Mouse (Mus musculus) lung, postnatal 0 days (tissue): ENCODE data around the gene Gpx8. TPM values are rescaled to one million over a fixed set of nuclear protein-coding genes. Genes with fewer than 3 reads are reported as not detected.

ENCODE experiments used
- ATAC-seq: fragments of 200-750 bp; cut with Nextera tagmentation; 2 replicates; pipeline ENCODE4 v1.8.0; 2017; ENCODE audit warnings: moderate library complexity
- DNase-seq: peaks from one replicate; pipeline ENCODE4 v3.0.0-alpha.2; 2016; ENCODE audit warnings: low spot score
- H3K27ac ChIP-seq: fragments of 300-500 bp; sonication (generic); 2 replicates; pipeline ENCODE4 v1.5.1; 2014; ENCODE audit warnings: antibody characterized with exemption, mild to moderate bottlenecking, low read length, mixed read lengths
- H3K27me3 ChIP-seq: fragments of 300-500 bp; sonication (generic); replicated peaks from 2 replicates; pipeline ENCODE4 v1.6.1; 2014; ENCODE audit warnings: low read length, mixed read lengths; ENCODE audit not compliant: insufficient read depth
- H3K36me3 ChIP-seq: fragments of 300-500 bp; sonication (generic); 2 replicates; pipeline ENCODE4 v1.6.1; 2014; ENCODE audit warnings: low read length, mixed read lengths; ENCODE audit not compliant: insufficient read depth
- H3K4me1 ChIP-seq: fragments of 300-500 bp; sonication (generic); 2 replicates; pipeline ENCODE4 v1.6.1; 2014; ENCODE audit warnings: antibody characterized with exemption, low read depth, low read length, mixed read lengths; ENCODE audit not compliant: insufficient read depth
- H3K4me2 ChIP-seq: fragments of 300-500 bp; sonication (generic); replicated peaks from 2 replicates; pipeline ENCODE4 v1.6.1; 2014; ENCODE audit warnings: low read depth, mild to moderate bottlenecking, low read length, moderate library complexity, mixed read lengths
- H3K4me3 ChIP-seq: fragments of 300-500 bp; sonication (generic); 2 replicates; pipeline ENCODE4 v1.5.1; 2014; ENCODE audit warnings: low read depth, low read length
- H3K9ac ChIP-seq: fragments of 300-500 bp; sonication (generic); replicated peaks from 2 replicates; pipeline ENCODE4 v1.6.1; 2014; ENCODE audit warnings: low read depth, mild to moderate bottlenecking
- H3K9me3 ChIP-seq: fragments of 300-500 bp; sonication (generic); 2 replicates; pipeline ENCODE4 v1.6.1; 2016; ENCODE audit warnings: low read length, mixed read lengths
- CTCF ChIP-seq: IDR thresholded peaks from 2 replicates; pipeline ENCODE4 v1.5.1; 2016; ENCODE audit warnings: antibody characterized with exemption, mild to moderate bottlenecking
- EP300 ChIP-seq: IDR thresholded peaks from 2 replicates; pipeline ENCODE4 v1.6.1; 2016; ENCODE audit warnings: antibody characterized with exemption, mild to moderate bottlenecking, control low read depth
- WGBS: fragments of 180-500 bp; shearing (Covaris S2); extraction: QIAGEN DNeasy Blood & Tissue Kit; methylation state at CpG from one replicate; pipeline ENCODE4 v1.1.7; 2014; 5-methylcytosine and 5-hydroxymethylcytosine counted together
- microRNA counts: library from miRNA; unstranded; fragments of <30 nt; microRNA quantifications from one replicate; lab custom pipeline; 2015
- microRNA-seq: library from miRNA; unstranded; fragments of <30 nt; microRNA quantifications from one replicate; pipeline ENCODE4, GENCODE M21; 2016
- polyA plus RNA-seq: library from polyadenylated mRNA; unstranded; fragments of >200 nt; fragmentation: Nextera tagmentation; extraction: Ambion mirVana; gene quantifications from 2 replicates; pipeline ENCODE4 v1.2.1, GENCODE M21; 2015

Gene Gpx8
- polyA plus RNA-seq, 1 experiment from 2014 or later: 132 TPM

- peak overlapping the region; percentile 75 for H3K4me2 ChIP-seq
- H3K4me1 ChIP-seq: peaks cover 20% of the 10 kb centered on the region
- H3K9ac ChIP-seq: no peak overlapping the region
- DNase-seq (peak; percentile 74), ATAC-seq (peak; percentile 69)
- no peaks in the 10 kb centered on the region for H3K36me3 ChIP-seq
- peaks cover 66% of the 10 kb centered on the region for H3K27me3 ChIP-seq
- under 1% methylated on average over 25 of the region's 25 CpGs for WGBS
- H3K4me3 ChIP-seq: peak overlapping the region; percentile 36
- TF ChIP-seq CTCF (peak; percentile 83), EP300 (no peak)
- no peak overlapping the region for H3K27ac ChIP-seq
- no peaks in the 10 kb centered on the region for H3K9me3 ChIP-seq
Observed at GRCm38 (mm10) chr13:112994191-112994590, 52.0 kb downstream of the Gpx8 start.

DNA sequence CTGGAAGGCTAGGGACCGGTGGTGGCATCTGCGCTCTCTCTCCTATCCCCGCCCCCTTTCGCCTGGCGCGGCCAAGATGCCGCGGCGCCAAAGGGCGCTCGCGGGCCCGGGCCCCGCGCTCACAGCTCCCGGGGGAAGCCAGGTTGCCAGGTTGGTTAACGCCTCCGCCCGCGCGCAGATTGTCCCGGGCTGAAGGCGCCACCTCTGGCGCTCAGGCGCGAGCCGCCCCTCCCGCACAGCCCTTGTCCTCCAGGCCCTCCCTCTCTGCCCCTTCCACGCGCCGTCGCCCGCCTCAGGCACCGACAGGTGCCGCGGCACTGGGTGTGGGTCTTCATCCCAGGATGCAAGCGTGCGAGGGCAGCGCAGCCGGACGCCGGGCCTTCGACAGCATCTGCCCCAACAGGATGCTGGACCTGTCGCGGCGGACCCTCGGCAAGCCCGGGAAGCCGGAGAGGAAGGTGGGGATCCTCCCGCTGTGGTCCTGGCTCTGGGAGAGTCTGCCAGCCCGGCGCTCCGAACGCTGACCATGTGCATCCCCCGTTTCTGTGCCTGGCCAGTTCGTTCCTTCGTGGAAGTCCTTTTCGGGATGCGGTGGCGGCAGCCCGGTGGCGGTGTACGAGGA lies 52.6 kb downstream of the Gpx8 start, which contains the start of gene Mcidas:
TSS of gene Mcidas (plus strand) at position 315 of the 622 bp plus-strand sequence.
- peak; percentile 45 for ATAC-seq
- H3K4me3 ChIP-seq: peak within 1 kb of the TSS; percentile 36

More for the DNA sequence above, 52.6 kb downstream of the Gpx8 start, which contains the start of gene Mcidas:
- H3K4me1 ChIP-seq: peaks cover 20% of the 10 kb centered on the region
- no peaks in the 10 kb centered on the region for H3K36me3 ChIP-seq
- peak within 1 kb of the TSS; percentile 75 for H3K4me2 ChIP-seq
- DNase-seq: peak; percentile 40
- TF ChIP-seq EP300 (no peak), CTCF (peak; percentile 17)
- 2% methylated on average over 46 of the region's 63 CpGs for WGBS
- no peaks in the 10 kb centered on the region for H3K9me3 ChIP-seq
- H3K27ac ChIP-seq: no peak within 1 kb of the TSS
- H3K27me3 ChIP-seq: peaks cover 72% of the 10 kb centered on the region
- H3K9ac ChIP-seq: no peak within 1 kb of the TSS

MicroRNA genes within 50 kb of the gene (microRNA counts, 519-probe panel; counts per million panel counts)
- microRNA mmu-miR-449a (lab: Ali Mortazavi, UCI) (6,129 counts per million, percentile 80 among the panel's probes with 10 or more counts), microRNA mmu-miR-449b (lab: Ali Mortazavi, UCI) (not detected), microRNA mmu-miR-449c (lab: Ali Mortazavi, UCI) (not detected)

Small RNA genes within 50 kb of the gene (microRNA-seq; reads per million reads assigned to microRNA genes)
- gene Mir449a (24,170 reads per million, percentile 97 among the genes with 10 or more reads in this experiment), gene Mir449b (10.3 reads per million, percentile 22 among the genes with 10 or more reads in this experiment), gene Mir449c (22.0 reads per million, percentile 30 among the genes with 10 or more reads in this experiment)

Other genes with a start within 250 kb of the Gpx8 start
- 247 and 292 TPM in 2 replicates for gene Plpp1, start 245.6 kb downstream of the Gpx8 start, polyA plus RNA-seq
- gene Mtrex, start 119.0 kb downstream of the Gpx8 start, polyA plus RNA-seq: 24.3 and 29.3 TPM in 2 replicates
- 22.8 and 23.5 TPM in 2 replicates for gene Dhx29, start 119.0 kb downstream of the Gpx8 start, polyA plus RNA-seq
- gene Ccno, start 58.6 kb downstream of the Gpx8 start, polyA plus RNA-seq: 6.0 and 6.2 TPM in 2 replicates
- 1.1 and 1.5 TPM in 2 replicates for gene Mcidas, start 52.6 kb downstream of the Gpx8 start, polyA plus RNA-seq
- gene Cdc20b, start 11.3 kb downstream of the Gpx8 start, polyA plus RNA-seq: 0.47 and 0.73 TPM in 2 replicates
- 5.1 and 8.0 TPM in 2 replicates for gene Gzma, start 54.6 kb upstream of the Gpx8 start, polyA plus RNA-seq
- gene Esm1, start 163.2 kb upstream of the Gpx8 start, polyA plus RNA-seq: 4.8 and 5.3 TPM in 2 replicates
- gene Gzmk, start 179.5 kb upstream of the Gpx8 start, polyA plus RNA-seq: not detected in 2 replicates
- gene BC067074, start 246.7 kb upstream of the Gpx8 start, polyA plus RNA-seq: 3.3 and 4.2 TPM in 2 replicates